Mouse (Mus musculus) c-Kit-positive CD71-positive TER-119-negative erythroid progenitor cells, embryonic 14.5 days (primary cell): ENCODE data around the gene Cfap58.

ENCODE experiments used
- DNase-seq: peaks from one replicate; pipeline ENCODE4 v3.0.0-alpha.2; 2013; ENCODE audit warnings: low read depth

Cfap58 gene

GRCm38 (mm10) chr19:47978109-47978701 lies 40.7 kb downstream of the Cfap58 start:
- no peak for DNase-seq

GRCm38 (mm10) chr19:47979446-47979845 lies 42.0 kb downstream of the Cfap58 start:
- DNase-seq, result no peak

GRCm38 (mm10) chr19:47980241-47980640 lies 42.8 kb downstream of the Cfap58 start:
- no peak for DNase-seq

GRCm38 (mm10) chr19:47985606-47986213 lies 48.2 kb downstream of the Cfap58 start:
- no peak for DNase-seq

- no peak for DNase-seq
Observed at GRCm38 (mm10) chr19:47987986-47988385, 50.5 kb downstream of the Cfap58 start.

- no peak for DNase-seq
Observed at GRCm38 (mm10) chr19:47988456-47988855, 51.0 kb downstream of the Cfap58 start.

GRCm38 (mm10) chr19:47988880-47989574 lies 51.6 kb downstream of the Cfap58 start:
- DNase-seq, result no peak

GRCm38 (mm10) chr19:47989575-47989891 lies 52.1 kb downstream of the Cfap58 start:
- DNase-seq, result no peak

GRCm38 (mm10) chr19:48001240-48001639 lies 63.8 kb downstream of the Cfap58 start:
- DNase-seq, result no peak

- DNase-seq, result no peak
Observed at GRCm38 (mm10) chr19:48001774-48002173, 64.3 kb downstream of the Cfap58 start.

- DNase-seq, result no peak
Observed at GRCm38 (mm10) chr19:48008771-48009413, 71.4 kb downstream of the Cfap58 start.

GRCm38 (mm10) chr19:48009586-48010331 lies 72.3 kb downstream of the Cfap58 start:
- DNase-seq, result no peak

- DNase-seq, result no peak
Observed at GRCm38 (mm10) chr19:48020103-48020502, 82.6 kb downstream of the Cfap58 start.

- DNase-seq, result no peak
Observed at GRCm38 (mm10) chr19:48021435-48021834, 84.0 kb downstream of the Cfap58 start.

GRCm38 (mm10) chr19:48022763-48023162 lies 85.3 kb downstream of the Cfap58 start:
- no peak for DNase-seq

- no peak for DNase-seq
Observed at GRCm38 (mm10) chr19:48023726-48024125, 86.3 kb downstream of the Cfap58 start.

GRCm38 (mm10) chr19:48025366-48025765 lies 87.9 kb downstream of the Cfap58 start:
- no peak for DNase-seq

GRCm38 (mm10) chr19:48026882-48027281 lies 89.4 kb downstream of the Cfap58 start:
- no peak for DNase-seq

- DNase-seq, result no peak
Observed at GRCm38 (mm10) chr19:48039554-48039953, 102.1 kb downstream of the Cfap58 start.

- DNase-seq, result no peak
Observed at GRCm38 (mm10) chr19:48047315-48047714, 109.8 kb downstream of the Cfap58 start.

GRCm38 (mm10) chr19:48049361-48049760 lies 111.9 kb downstream of the Cfap58 start:
- DNase-seq, result no peak

- DNase-seq, result no peak
Observed at GRCm38 (mm10) chr19:48063289-48063688, 125.8 kb downstream of the Cfap58 start.
